Mouse (Mus musculus) limb, embryonic 10.5 days (tissue): Measurements from ENCODE around the gene Sec22c. TPM values are rescaled to one million over a fixed set of nuclear protein-coding genes. Genes with fewer than 3 reads are reported as not detected.

ENCODE experiments used
- DNase-seq: peaks from one replicate; pipeline ENCODE4 v3.0.0-alpha.2; 2017; ENCODE audit warnings: low spot score
- H3K27ac ChIP-seq: fragments of 300-500 bp; sonication (generic); 2 replicates; pipeline ENCODE4 v1.5.1; 2016; ENCODE audit warnings: mild to moderate bottlenecking
- H3K27me3 ChIP-seq: fragments of 300-500 bp; sonication (generic); 2 replicates; pipeline ENCODE4 v1.6.1; 2016; ENCODE audit warnings: low read depth, mild to moderate bottlenecking; ENCODE audit not compliant: poor library complexity, severe bottlenecking
- H3K36me3 ChIP-seq: fragments of 300-500 bp; sonication (generic); 2 replicates; pipeline ENCODE4 v1.6.1; 2016; ENCODE audit warnings: mild to moderate bottlenecking, moderate library complexity
- H3K4me1 ChIP-seq: fragments of 300-500 bp; sonication (generic); 2 replicates; pipeline ENCODE4 v1.6.1; 2016
- H3K4me3 ChIP-seq: fragments of 300-500 bp; sonication (generic); 2 replicates; pipeline ENCODE4 v1.5.1; 2016; ENCODE audit warnings: mild to moderate bottlenecking, moderate library complexity
- H3K9me3 ChIP-seq: fragments of 300-500 bp; sonication (generic); replicated peaks from 2 replicates; pipeline ENCODE4 v1.6.1; 2016; ENCODE audit warnings: mild to moderate bottlenecking
- WGBS: fragments of 180-500 bp; shearing (Covaris S2); methylation state at CpG from one replicate; pipeline ENCODE4 v1.1.7; 2016; 5-methylcytosine and 5-hydroxymethylcytosine counted together
- polyA plus RNA-seq: library from polyadenylated mRNA; unstranded; fragments of >200 nt; fragmentation: Nextera tagmentation; extraction: Ambion mirVana; gene quantifications from 2 replicates; pipeline ENCODE4 v1.2.1, GENCODE M21; 2016

Gene Sec22c
- polyA plus RNA-seq, 1 experiment from 2014 or later: 12.6 TPM

GRCm38 (mm10) chr9:121635835-121636576, 69.3 kb downstream of the Sec22c start:
- peaks cover 8% of the 10 kb centered on the region for H3K4me1 ChIP-seq
- no peaks in the 10 kb centered on the region for H3K36me3 ChIP-seq
- peaks cover 65% of the 10 kb centered on the region for H3K27me3 ChIP-seq
- 0 out of 2 replicates have a peak overlapping the region, but pooled peaks have one; percentile 2 for H3K27ac ChIP-seq
- H3K4me3 ChIP-seq: no peak overlapping the region
- WGBS: 53% methylated on average over 7 of the region's 7 CpGs
- H3K9me3 ChIP-seq: no peaks in the 10 kb centered on the region
- DNase-seq: no peak

GRCm38 (mm10) chr9:121633306-121633705, 72.0 kb downstream of the Sec22c start:
- no peak overlapping the region for H3K27ac ChIP-seq
- no peak for DNase-seq
- H3K27me3 ChIP-seq: peaks cover 38% of the 10 kb centered on the region
- H3K9me3 ChIP-seq: no peaks in the 10 kb centered on the region
- H3K4me3 ChIP-seq: no peak overlapping the region
- 85% methylated on average over 6 of the region's 6 CpGs for WGBS
- no peaks in the 10 kb centered on the region for H3K36me3 ChIP-seq
- H3K4me1 ChIP-seq: peaks cover 8% of the 10 kb centered on the region

GRCm38 (mm10) chr9:121632891-121633290, 72.4 kb downstream of the Sec22c start:
- WGBS: 89% methylated on average over 10 of the region's 10 CpGs
- Histone ChIP-seq H3K27me3 (peaks cover 34% of the 10 kb centered on the region), H3K9me3 (no peaks in the 10 kb centered on the region)

GRCm38 (mm10) chr9:121631946-121632345, 73.3 kb downstream of the Sec22c start:
- Histone ChIP-seq H3K9me3 (no peaks in the 10 kb centered on the region), H3K36me3 (no peaks in the 10 kb centered on the region), H3K27ac (no peak overlapping the region), H3K4me1 (peaks cover 8% of the 10 kb centered on the region), H3K27me3 (peaks cover 25% of the 10 kb centered on the region), H3K4me3 (no peak overlapping the region)
- WGBS: 75% methylated on average over 4 of the region's 4 CpGs
- no peak for DNase-seq

More at GRCm38 (mm10) chr9:121632891-121633290, 72.4 kb downstream of the Sec22c start:
- no peak overlapping the region for H3K27ac ChIP-seq
- no peak for DNase-seq
- H3K4me3 ChIP-seq: no peak overlapping the region
- no peaks in the 10 kb centered on the region for H3K36me3 ChIP-seq
- peaks cover 8% of the 10 kb centered on the region for H3K4me1 ChIP-seq

- H3K4me1 ChIP-seq: 0 out of 2 replicates have a peak, but pooled peaks cover under 1% of the 10 kb centered on the region
- H3K9me3 ChIP-seq: no peaks in the 10 kb centered on the region
- no peak overlapping the region for H3K4me3 ChIP-seq
- 86% methylated on average over 1 of the region's 1 CpGs for WGBS
- H3K27me3 ChIP-seq: peaks cover 13% of the 10 kb centered on the region; the same call in 1 of the 2 replicates
- no peak for DNase-seq
- H3K27ac ChIP-seq: no peak overlapping the region
- no peaks in the 10 kb centered on the region for H3K36me3 ChIP-seq
These were observed 74.7 kb downstream of the Sec22c start for GRCm38 (mm10) chr9:121630627-121631026.

Other genes with a start within 250 kb of the Sec22c start
- 0.68 and 0.86 TPM in 2 replicates for gene Cck, start 209.8 kb downstream of the Sec22c start, polyA plus RNA-seq
- not detected in 2 replicates for gene Lyzl4, start 63.4 kb downstream of the Sec22c start, polyA plus RNA-seq
- 0.14 and 0.49 TPM in 2 replicates for gene Vipr1, start 62.8 kb downstream of the Sec22c start, polyA plus RNA-seq
- gene Ss18l2, start 4.8 kb upstream of the Sec22c start, polyA plus RNA-seq: 93.9 and 94.8 TPM in 2 replicates
- 47.2 and 58.8 TPM in 2 replicates for gene Nktr, start 13.7 kb upstream of the Sec22c start, polyA plus RNA-seq
- gene Zfp651, start 53.8 kb upstream of the Sec22c start, polyA plus RNA-seq: 4.4 and 7.0 TPM in 2 replicates
- gene Klhl40, start 72.1 kb upstream of the Sec22c start, polyA plus RNA-seq: 0.10 and 0.71 TPM in 2 replicates
- gene Hhatl, start 87.0 kb upstream of the Sec22c start, polyA plus RNA-seq: not detected in 2 replicates
- 0.36 and 0.38 TPM in 2 replicates for gene Ccdc13, start 134.0 kb upstream of the Sec22c start, polyA plus RNA-seq
- gene Higd1a, start 152.9 kb upstream of the Sec22c start, polyA plus RNA-seq: 174 and 201 TPM in 2 replicates
- 0.16 TPM in 1 of 2 replicates, not detected in the other for gene Ackr2, start 192.9 kb upstream of the Sec22c start, polyA plus RNA-seq
- not detected in 2 replicates for gene Cyp8b1, start 210.8 kb upstream of the Sec22c start, polyA plus RNA-seq
- 0.40 and 0.65 TPM in 2 replicates for gene Fam198a, start 245.5 kb upstream of the Sec22c start, polyA plus RNA-seq